Mouse (Mus musculus) monocyte, adult 5-6 weeks (primary cell): ENCODE measurements at regions not wholly inside any gene's neighbourhood (a gene's known extent, or its start where the extent isn't known, plus 50 kb on each side); places are given as distances from the start of the nearest gene placed in this dataset.

Experiments
- ATAC-seq: fragments of 153-309, 156-312 bp; replicated peaks from 2 replicates; pipeline ENCODE4 v1.8.0; 2017; ENCODE audit warnings: mild to moderate bottlenecking; ENCODE audit not compliant: low TSS enrichment, insufficient number of reproducible peaks, severe bottlenecking, poor library complexity, low FRiP score

DNA sequence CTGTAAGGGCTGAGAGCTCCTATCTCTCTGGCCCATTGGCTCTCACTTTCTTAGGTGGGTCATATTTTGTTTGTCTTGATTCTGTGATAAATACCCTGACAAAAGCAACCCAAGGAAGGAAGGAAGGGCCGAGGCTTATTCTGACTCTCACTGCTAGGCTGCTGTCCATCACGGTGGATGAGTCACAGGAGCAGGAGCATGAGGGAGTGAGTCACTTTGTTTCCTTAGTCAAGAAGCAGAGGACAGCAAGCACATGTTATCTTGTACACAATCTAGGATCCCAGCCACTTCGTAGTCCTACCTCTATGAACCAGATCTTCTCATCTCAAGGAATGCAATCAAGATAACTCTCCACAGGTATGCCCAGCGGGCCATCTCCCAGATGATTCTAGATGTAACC is 69.9 kb downstream of the Atp6v1g3 start:
- ATAC-seq = no peak

DNA sequence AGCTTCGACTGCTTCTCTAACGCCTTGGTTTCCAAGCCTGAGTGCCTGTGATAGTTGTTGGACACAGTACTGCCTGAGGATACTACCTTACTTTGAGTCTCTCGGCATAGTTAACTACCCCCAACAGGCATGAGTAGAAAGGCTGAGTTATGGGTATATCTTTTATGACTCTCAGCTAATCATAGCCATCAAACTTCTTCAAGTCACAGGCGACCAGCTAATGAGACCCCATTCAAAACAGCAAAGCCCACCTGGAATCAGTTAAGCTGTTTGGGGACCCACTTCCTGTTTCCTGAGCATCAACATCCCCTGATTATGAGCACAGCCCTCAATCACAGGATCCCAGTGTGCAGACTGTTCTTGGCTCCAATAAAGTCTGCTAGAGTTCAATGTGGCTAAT is 71.4 kb downstream of the Atp6v1g3 start:
- ATAC-seq = no peak

DNA sequence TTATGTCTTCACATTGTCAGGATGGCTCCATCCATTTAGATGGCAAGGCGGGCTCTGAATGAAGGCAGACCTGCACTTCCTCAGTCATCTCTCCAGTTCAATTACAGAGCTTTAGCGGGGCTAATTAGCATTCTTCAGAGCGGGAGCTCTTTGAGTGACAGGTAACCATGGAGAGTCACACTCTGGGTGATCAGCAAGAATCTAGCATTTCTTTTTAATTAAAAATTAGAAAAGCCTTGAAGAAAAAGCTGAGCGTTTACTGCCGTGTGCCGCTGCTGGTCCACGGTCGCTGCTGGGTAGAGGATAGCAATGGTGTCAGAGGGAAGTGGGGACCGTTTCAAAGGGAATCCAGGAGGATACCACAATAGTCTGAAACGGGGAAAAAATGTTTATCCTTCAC is 72.5 kb downstream of the Atp6v1g3 start:
- ATAC-seq = no peak

DNA sequence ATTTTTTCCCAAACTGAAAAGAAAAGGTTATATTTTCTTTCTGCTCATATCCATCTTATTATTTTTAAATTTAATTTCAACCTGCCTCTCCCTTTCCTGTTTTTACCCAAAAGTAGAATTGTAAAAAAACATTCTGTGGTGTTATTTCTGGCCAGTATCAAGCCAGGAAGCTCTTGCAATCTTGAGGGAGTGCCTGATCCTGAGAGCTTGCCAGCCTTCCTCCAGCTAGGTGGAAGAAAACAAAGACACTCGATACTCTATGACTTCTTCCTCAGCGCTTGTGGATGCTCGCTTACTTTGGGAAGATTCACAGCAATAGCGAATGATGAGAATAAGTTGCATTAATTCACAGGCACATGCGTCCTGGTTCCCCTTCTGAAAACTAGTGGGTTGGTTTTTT is 73.4 kb downstream of the Atp6v1g3 start:
- ATAC-seq = no peak

DNA sequence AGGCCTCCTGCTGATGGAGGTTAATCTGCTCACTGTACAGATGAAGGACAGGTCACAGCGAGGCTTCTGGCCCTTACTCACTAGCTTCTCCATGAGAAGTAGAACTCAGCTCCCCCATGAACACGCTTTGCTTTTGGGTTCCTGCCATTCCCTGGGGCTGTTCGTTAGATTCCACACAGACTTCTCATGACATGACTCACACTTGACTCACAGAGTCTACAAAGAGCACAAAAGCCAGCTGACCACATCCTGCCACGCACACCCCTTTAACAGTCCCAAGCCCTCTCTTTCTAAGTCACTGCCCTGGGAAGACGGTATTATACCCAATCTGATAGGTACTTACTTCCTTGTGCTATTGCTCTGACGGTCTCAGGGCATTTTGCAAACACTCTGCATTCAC is 74.9 kb downstream of the Atp6v1g3 start:
- no peak; the same call in 1 of the 2 replicates for ATAC-seq

DNA sequence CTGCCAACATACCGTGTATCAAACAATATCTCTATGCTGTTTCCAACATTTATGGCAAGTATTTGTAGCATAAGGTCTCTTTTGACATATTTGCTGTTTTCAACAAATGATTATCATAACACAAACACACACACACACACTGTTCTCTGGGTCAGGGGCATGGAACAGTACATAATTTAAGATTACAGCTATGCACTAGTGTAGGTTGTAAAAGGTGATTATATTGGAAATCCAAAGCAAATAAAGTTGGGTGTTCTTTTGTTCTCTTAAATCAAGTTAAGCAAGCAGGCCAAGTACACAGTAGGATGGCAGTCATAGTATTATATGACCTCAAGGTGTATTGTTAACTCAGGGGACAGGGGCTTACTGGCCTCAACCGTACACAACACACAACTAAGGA is 75.6 kb downstream of the Atp6v1g3 start:
- ATAC-seq = no peak

DNA sequence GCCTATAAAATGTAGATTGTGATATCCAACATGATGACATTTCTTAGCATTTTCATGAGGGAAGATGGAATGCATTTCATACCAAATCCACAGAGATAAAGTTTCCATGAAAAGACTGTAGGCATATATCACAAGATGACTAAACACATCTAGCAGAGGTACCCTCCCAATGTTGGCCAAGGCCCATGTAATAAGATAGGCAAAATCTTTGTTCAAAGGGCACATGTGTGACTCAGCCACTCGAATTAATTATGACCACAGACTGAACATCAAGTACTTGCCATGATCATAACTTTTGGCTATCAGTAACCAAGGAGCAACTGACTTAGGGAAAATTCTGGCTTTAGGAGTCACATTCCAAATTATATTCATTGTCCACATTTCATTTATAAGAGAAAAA is 82.9 kb downstream of the Atp6v1g3 start:
- no peak for ATAC-seq

DNA sequence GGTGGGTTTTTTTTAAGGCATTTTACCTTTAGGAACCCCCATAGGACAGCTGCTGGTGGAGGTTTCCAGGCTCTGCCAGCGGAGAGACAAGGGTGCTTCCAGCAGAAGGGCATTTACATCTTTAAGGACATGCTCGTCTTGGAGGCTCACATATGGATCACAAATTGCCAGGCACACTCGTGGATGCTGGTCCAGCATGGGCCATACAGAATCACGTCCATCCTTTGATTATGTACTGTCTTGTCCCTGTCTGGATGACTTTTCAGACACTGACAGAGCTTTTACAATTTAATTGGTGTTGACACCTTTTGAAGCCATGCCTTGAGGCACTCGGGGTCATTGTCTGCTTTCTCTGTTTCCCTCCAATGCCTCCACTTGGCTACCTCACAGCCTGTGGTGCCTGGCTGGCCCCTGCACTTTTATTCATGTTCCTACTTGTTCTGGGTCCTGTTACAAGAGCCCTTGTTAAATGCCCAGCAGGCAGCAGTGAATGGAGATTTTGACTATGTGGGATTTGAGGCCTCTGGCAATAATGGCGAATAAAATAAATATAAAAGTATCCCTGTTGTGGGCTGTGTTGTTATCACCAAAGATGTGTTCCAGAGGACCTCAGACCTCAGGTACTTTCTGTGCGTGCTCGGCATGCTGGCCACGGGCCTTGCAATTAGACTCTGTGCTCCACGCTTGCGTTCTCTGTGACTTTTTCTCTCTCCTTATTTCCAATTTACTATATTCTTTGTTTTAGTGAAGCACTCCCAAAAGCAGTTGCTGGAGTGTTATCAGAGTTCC is 89.3 kb downstream of the Atp6v1g3 start:
- ATAC-seq = no peak

DNA sequence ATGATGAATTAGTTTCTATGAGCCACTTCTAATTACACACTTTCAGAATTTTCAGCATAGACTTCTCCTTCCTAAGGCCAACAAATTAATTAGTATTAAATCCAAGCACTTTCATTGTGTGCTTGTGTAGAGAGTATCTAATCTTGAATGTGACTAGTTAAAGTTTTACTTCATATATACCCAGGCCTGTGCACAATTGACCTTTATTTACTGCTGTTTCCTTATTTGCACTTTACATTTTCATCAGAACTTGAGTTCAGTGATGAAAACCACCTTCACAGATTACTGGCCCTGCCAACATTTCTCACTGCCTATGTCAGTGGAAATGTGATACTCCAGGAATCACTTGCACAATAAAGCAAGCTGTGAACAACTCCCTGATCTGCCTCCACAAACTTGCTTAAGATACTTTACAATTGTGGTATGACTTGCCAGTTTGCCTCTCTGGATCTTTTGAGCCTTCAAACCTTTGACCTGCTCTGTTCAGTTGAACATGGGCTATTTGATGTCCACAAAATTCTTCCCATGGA is 96.5 kb downstream of the Atp6v1g3 start:
- ATAC-seq = no peak

DNA sequence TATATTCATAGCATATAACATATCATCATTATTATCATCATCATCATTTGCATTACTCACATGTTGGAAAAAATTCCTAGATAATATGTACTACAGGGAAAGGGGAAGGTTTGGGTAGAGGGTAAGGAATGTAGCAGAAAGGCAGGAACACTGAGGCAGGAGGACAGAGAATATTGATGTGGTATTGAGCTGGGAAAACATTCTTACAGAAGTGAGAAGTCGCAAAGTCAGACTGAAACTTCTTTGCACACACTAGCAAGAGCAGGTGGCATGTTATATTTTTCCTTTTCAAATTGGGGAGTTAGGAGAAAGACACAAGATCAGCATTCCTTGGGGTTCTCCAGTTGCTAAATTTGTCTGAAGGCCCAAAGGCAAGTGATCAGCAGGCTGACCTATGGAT is 97.9 kb downstream of the Atp6v1g3 start:
- no peak for ATAC-seq

DNA sequence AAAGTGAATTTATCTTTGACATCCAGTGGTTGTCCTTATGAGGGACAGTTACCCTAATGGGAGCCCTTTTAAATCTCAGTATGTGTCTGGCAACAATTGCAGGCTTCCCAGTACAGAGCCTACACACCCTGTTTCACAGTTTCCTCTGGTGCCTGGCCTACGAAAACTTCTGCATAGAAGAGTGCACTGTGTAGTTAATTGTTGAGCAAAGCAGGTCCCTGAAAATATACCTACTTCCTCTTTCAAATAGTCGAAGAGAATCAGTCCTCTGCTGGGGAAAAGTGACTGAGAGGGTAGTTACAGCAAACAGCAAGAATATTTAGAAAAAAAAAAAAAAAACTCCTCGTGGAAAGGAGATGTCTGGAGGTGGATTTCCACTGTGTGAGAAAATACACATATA is 110.6 kb downstream of the Atp6v1g3 start:
- 0 out of 2 replicates have a peak, but pooled peaks have one; percentile 47 for ATAC-seq

DNA sequence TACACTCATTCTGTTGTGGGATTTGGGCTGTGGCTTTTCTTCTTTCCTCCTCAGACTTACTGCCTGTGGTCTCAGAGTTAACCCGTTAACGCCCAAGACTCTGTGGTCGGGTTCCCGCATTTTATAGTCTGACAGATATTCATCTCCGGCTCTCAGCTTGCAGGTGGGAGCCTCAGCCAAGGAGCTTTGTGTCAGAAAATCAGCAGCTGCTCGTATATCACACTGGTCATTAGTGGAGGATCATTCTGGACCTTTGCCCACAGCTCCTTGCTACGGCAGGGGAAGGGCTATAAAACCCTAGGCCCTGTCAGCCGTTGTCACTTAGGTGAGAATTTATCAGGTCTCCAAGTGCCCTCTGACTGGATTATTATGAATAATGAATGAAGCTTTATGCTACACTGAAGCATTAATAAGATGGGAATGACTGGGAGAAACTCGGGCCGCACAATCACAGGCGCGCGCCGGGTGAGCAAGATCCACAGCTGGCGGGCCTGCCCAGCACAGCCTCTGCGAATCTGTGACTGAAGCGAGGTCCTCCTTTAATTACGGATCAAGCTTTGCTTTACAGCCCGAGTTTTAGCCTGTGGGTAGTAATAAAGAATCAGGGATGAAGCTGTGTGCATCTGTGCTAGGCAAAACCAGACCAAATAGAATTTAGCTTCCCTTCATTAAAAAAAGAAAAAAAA is 111.8 kb downstream of the Atp6v1g3 start:
- no peak for ATAC-seq

DNA sequence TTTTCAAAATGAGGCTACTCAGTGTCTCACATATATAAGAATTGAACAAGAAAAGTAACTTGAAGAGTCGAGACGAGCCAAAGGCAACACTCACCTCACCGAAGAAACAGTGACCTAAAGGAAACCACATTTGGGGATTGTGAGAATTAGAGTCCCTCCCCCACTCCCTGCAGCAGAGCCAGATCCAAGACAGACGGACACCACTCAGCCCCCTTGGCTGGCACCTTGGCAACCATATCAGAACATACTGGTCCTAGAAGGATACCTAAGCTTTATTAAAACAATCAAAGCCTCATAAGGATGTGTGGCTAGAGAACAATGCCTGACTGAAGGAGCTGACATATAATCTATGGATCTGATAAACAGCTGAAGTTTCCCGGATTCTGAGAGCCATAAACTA is 112.5 kb downstream of the Atp6v1g3 start:
- ATAC-seq = no peak

DNA sequence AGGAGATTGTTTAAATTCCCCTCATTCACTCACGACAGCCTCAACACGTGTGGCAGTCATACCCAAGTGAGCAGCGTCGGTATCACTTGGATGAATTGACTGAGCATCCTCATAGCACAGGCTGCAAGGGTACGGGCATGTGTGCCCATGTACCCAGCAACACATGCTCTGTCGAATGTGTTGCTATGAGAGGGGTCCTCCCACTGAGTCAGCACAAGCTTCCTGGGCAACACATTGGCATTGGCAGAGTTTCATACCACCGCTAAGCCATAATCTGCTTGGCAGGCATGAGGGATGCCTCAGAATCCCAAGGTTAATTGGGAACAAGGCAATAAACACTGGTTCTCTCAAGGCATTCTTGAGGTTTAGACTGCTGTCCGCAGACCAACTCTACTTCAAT is 115.1 kb downstream of the Atp6v1g3 start:
- ATAC-seq = no peak

DNA sequence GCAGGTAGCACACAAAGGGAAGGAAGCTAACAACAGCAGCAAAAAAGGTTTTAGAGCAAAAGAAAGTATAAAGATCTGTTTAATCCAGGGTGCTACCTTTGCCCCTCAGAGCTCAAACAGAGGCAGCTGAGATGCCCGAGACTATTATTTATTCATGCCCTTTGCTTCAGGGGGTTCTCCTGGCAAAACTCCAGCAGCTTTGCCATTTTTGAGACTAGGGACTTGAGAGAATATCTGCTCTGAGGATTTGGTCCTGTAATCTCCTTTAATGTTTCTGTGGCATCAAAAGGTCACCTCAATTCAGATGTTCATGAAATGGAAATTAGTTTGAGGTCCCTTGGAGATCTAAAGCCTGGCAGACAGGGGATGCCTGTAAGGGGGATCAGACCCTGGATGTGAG is 116.1 kb downstream of the Atp6v1g3 start:
- no peak for ATAC-seq

DNA sequence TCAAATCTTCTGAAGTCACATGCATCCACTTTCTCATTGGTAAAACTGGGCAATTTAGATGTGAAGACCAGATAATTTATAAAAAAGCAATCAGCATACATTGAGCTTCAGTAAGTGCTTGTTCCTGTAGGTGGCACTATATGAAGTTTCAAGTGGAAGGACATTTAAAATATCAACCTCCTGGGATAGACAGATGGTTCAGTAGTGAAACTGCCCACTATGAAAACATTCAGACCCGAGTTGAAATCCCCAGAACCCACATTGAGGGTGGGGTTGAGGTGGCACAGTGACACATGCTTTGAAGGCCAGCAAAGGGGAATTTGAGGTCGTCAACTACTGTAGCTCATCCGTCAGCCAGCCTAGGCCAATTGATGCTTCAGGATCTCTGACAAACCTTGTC is 145.1 kb downstream of the Atp6v1g3 start:
- no peak for ATAC-seq

DNA sequence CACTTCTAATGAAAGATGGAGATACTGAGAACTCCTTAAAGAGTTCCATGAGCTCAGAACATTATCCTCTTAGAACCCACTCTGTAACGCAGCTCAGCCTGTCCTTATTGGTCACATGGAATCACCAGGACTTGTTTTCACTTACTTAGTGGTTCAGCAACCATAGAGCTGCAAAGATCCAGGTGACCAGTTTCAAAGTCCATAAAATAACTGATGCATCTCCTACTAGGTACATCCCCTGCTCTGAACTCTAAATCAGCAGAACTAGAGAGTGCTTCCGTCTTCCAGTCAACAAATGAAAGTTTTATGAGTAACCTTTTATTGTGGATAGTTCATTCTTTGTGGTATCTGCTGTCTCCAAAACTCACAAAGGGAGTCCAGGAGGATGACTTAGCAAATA is 153.9 kb downstream of the Atp6v1g3 start:
- no peak for ATAC-seq
